Mouse (Mus musculus) megakaryocyte, embryonic 14.5 days (primary cell): ENCODE results near the gene Fam89b. TPM values are rescaled to one million over a fixed set of nuclear protein-coding genes. Genes with fewer than 3 reads are reported as not detected.

Experiments
- H3K27me3 ChIP-seq: replicated peaks from 2 replicates; pipeline ENCODE3; 2012; ENCODE audit warnings: inconsistent platforms
- H3K36me3 ChIP-seq: replicated peaks from 2 replicates; pipeline ENCODE3; 2012; ENCODE audit warnings: low read length, inconsistent platforms, mixed read lengths
- H3K4me1 ChIP-seq: 2 replicates; pipeline ENCODE4 v1.6.1; 2012; ENCODE audit warnings: inconsistent platforms
- H3K4me3 ChIP-seq: replicated peaks from 2 replicates; pipeline ENCODE3; 2012; ENCODE audit warnings: moderate library complexity, mild to moderate bottlenecking, inconsistent platforms
- H3K9me3 ChIP-seq: 2 replicates; pipeline ENCODE4 v1.6.1; 2012; ENCODE audit warnings: inconsistent platforms
- FLI1 ChIP-seq: IDR thresholded peaks from 2 replicates; pipeline ENCODE4 v1.6.1; 2012; ENCODE audit warnings: low read length, inconsistent platforms, mixed read lengths
- GATA1 ChIP-seq: IDR thresholded peaks from 3 replicates; pipeline ENCODE4 v1.6.1; 2012; ENCODE audit warnings: mixed read lengths, low read length, inconsistent platforms, borderline replicate concordance
- polyA plus RNA-seq: library from polyadenylated mRNA; stranded (reverse); fragments of >175 nt; gene quantifications from 2 replicates; pipeline ENCODE4 v1.2.3, GENCODE M21; 2012; ENCODE audit warnings: low replicate concordance; ENCODE audit not compliant: insufficient read depth

The Fam89b gene
- polyA plus RNA-seq, 1 experiment = 173 TPM

DNA sequence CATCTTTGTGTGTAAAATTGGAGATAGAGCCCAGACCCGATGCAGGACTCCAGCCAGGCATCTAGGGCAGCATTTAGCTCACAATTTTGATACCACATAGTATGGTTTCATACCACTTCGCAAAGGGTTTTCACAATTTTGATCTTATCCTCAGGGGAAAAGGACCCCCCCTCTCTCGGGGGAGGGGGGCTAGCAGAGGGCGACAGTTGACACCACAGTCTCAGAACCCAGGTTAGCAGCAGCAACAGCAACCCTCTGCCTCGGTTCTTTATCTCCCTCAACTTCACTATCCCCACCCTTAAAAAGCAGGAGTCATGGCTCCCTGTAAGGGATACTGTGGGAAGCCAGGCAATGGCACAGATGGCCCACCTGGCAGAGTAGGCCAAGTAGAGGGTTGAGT is 16.2 kb downstream of the Fam89b start:
- Histone ChIP-seq H3K4me3 (peak overlapping the region; percentile 59), H3K36me3 (peaks cover 98% of the 10 kb centered on the region)
- TF ChIP-seq GATA1 = no peak
- TF ChIP-seq FLI1 = no peak

GRCm38 (mm10) chr19:5711907-5712460 is 17.5 kb downstream of the Fam89b start:
- Histone ChIP-seq H3K4me3 (peak overlapping the region; percentile 35), H3K9me3 (no peaks in the 10 kb centered on the region), H3K36me3 (peaks cover 98% of the 10 kb centered on the region), H3K4me1 (peaks cover 78% of the 10 kb centered on the region), H3K27me3 (no peaks in the 10 kb centered on the region)
- TF ChIP-seq GATA1 = no peak
- no peak for TF ChIP-seq FLI1

More for the DNA sequence above, 16.2 kb downstream of the Fam89b start:
- Histone ChIP-seq H3K27me3 (no peaks in the 10 kb centered on the region), H3K4me1 (peaks cover 77% of the 10 kb centered on the region), H3K9me3 (no peaks in the 10 kb centered on the region)

DNA sequence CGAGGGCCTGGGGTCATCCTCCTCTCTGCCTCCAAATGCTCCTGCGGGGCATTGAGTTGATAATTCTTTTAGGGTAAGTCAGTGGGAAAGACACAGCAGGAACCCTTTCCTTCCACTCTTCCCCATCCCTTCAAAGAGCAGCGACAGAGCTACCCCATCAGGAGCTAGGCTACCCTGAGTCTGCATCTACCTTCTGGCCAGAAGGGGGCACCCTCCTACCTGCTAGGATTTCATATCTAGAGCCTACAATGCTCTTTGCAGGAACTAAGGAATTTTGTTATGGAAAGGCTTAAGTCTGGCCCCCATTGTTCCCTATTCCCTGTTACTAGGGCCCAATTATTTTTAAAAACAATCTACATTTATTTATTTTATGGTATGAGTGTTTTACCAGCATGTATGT is 18.2 kb downstream of the Fam89b start:
- Histone ChIP-seq H3K4me3 (no peak overlapping the region), H3K27me3 (no peaks in the 10 kb centered on the region), H3K36me3 (peaks cover 98% of the 10 kb centered on the region), H3K4me1 (peaks cover 79% of the 10 kb centered on the region), H3K9me3 (no peaks in the 10 kb centered on the region)
- TF ChIP-seq FLI1 (no peak), GATA1 (no peak)

DNA sequence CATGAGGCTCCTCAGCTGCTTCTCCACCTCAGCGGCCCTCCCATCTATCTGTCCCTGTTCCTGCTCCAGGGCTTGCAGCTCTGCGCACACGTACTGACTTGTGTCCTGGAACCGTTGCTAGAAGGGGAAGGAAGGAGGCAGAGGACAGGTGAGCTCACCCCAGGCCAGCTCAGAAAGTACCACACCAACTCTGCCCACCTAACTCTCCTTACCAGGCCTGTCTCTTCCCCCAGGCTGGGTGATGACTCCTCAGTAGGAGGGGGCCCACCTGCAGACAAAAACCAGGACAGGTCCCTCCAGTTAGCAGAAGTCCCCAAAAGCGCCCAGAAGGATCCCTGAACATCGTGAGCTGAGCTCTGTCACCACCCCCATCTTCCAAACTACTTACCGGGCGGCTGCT is 18.9 kb downstream of the Fam89b start:
- Histone ChIP-seq H3K27me3 (no peaks in the 10 kb centered on the region), H3K36me3 (peaks cover 98% of the 10 kb centered on the region), H3K9me3 (no peaks in the 10 kb centered on the region), H3K4me3 (no peak overlapping the region), H3K4me1 (peaks cover 79% of the 10 kb centered on the region)
- no peak for TF ChIP-seq FLI1
- no peak for TF ChIP-seq GATA1

GRCm38 (mm10) chr19:5710068-5710467 is 19.4 kb downstream of the Fam89b start:
- no peak for TF ChIP-seq FLI1
- no peak for TF ChIP-seq GATA1

GRCm38 (mm10) chr19:5704801-5705571 is 24.5 kb downstream of the Fam89b start:
- TF ChIP-seq FLI1 = no peak
- TF ChIP-seq GATA1 = no peak
- Histone ChIP-seq H3K36me3 (peaks cover 98% of the 10 kb centered on the region), H3K4me1 (peaks cover 54% of the 10 kb centered on the region), H3K27me3 (no peaks in the 10 kb centered on the region), H3K9me3 (no peaks in the 10 kb centered on the region), H3K4me3 (no peak overlapping the region)

More at GRCm38 (mm10) chr19:5710068-5710467, 19.4 kb downstream of the Fam89b start:
- Histone ChIP-seq H3K4me1 (peaks cover 79% of the 10 kb centered on the region), H3K27me3 (no peaks in the 10 kb centered on the region), H3K36me3 (peaks cover 98% of the 10 kb centered on the region), H3K9me3 (no peaks in the 10 kb centered on the region), H3K4me3 (no peak overlapping the region)

DNA sequence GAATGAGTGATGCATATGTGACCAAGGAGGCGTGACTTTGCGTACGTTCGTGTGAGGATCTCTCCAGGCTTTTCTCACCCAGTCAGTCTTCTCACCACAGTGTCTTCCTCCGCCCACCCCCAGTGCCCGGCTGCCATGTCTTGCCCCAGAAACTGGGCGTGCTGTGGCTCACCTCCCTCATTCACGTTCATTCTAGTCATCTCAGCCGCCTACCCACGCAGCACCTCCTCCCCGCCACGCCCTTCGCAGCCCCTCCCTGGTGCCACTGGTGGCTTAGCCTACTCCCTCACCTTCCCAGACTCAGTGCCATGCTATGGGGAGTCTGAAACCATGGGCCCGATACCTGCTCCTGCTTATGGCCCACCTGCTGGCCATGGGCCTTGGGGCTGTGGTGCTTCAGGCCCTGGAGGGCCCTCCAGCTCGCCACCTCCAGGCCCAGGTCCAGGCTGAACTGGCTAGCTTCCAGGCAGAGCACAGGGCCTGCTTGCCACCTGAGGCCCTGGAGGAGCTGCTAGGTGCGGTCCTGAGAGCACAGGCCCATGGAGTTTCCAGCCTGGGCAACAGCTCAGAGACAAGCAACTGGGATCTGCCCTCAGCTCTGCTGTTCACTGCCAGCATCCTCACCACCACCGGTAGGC is 25.2 kb downstream of the Fam89b start, which contains the start of gene Kcnk7:
Gene Kcnk7, plus strand, starts transcription at position 205 of the 638 bp plus-strand sequence.
- Histone ChIP-seq H3K36me3 (peaks cover 100% of the 10 kb centered on the region), H3K4me1 (peaks cover 53% of the 10 kb centered on the region), H3K9me3 (no peaks in the 10 kb centered on the region), H3K4me3 (no peak within 1 kb of the TSS), H3K27me3 (no peaks in the 10 kb centered on the region)
- TF ChIP-seq GATA1 = no peak
- TF ChIP-seq FLI1 = no peak

- no peaks in the 10 kb centered on the region for H3K9me3 ChIP-seq
- H3K4me1 ChIP-seq = peaks cover 53% of the 10 kb centered on the region
- H3K27me3 ChIP-seq = no peaks in the 10 kb centered on the region
- TF ChIP-seq GATA1 = no peak
- no peak for TF ChIP-seq FLI1
- no peak overlapping the region for H3K4me3 ChIP-seq
- peaks cover 99% of the 10 kb centered on the region for H3K36me3 ChIP-seq
Measured at GRCm38 (mm10) chr19:5695849-5696462, 33.5 kb downstream of the Fam89b start.

DNA sequence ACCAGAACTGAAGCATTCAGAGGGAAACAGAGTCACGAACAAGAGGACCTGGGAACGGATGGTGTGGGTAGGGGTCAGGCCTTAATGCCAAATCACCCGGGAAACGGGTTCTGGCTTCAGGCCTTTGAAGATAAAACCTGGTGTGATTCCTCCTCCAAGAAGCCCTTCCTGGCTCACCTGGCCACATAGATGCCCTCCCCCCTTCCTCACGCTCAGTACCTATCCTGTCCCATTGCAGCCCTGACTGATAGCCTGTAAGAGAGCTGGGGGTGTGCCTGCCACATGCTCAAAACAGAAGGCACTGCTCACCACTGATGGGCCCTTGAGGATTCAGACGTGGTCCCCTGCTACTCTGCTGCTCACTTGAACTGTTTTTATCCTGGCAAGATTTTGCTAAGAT is 35.7 kb downstream of the Fam89b start:
- Histone ChIP-seq H3K4me1 (peaks cover 56% of the 10 kb centered on the region), H3K4me3 (peak overlapping the region; percentile 97), H3K27me3 (no peaks in the 10 kb centered on the region), H3K36me3 (peaks cover 84% of the 10 kb centered on the region), H3K9me3 (no peaks in the 10 kb centered on the region)
- TF ChIP-seq GATA1 = no peak
- TF ChIP-seq FLI1 = no peak
